Mouse (Mus musculus): ENCODE measurements around the gene Anks3. TPM values are rescaled to one million over a fixed set of nuclear protein-coding genes. Genes with fewer than 3 reads are reported as not detected.

Gene Anks3
- 69.7 TPM for polyA plus RNA-seq (2017; shearing (Covaris generic))

DNA sequence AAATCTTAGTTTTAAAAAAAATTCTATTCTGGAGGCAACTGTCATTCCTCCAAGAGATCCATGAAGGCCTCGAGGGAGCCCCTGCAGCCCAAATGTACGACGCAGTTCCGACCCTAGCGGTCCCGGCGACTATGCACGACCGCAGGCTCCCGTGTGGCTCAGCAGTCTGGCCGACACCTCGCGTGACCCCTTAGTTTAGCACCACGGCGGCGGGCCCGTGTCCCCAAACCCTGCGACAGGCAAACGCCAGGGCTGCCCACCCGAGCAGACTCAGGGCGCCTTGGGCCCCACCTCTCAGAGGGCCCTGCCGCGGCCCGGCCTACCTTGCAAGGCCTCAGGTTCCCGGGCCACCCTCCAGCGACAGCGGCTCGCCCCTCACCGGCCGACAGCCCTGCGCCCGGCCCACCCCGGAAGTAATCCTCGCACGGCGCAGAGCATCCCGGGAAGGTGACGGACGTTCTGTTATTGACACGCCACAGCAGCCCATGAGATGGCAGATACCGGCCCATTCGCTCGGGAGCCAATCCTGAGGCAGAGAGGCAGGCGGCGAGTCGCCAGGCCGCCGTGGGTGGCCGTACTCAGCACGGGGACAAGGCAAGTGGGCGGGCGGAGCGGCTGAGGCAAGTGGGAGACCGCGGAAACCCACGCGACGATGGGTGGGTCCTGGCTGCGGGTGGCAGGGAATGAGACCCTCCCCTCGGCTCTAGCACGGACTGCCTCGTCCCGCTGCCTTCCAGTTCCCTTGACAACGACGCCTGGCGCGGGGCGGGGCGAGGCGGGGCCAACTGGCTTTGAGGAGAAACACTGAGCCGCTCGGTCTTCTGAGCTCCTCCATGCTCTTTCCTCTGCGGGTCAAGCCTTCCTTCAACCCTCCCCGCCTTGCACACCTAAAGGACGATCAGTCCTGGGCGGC, at the start of gene Anks3:
TSS of gene Anks3 (minus strand) at position 409 of the 913 bp plus-strand sequence.

DNA sequence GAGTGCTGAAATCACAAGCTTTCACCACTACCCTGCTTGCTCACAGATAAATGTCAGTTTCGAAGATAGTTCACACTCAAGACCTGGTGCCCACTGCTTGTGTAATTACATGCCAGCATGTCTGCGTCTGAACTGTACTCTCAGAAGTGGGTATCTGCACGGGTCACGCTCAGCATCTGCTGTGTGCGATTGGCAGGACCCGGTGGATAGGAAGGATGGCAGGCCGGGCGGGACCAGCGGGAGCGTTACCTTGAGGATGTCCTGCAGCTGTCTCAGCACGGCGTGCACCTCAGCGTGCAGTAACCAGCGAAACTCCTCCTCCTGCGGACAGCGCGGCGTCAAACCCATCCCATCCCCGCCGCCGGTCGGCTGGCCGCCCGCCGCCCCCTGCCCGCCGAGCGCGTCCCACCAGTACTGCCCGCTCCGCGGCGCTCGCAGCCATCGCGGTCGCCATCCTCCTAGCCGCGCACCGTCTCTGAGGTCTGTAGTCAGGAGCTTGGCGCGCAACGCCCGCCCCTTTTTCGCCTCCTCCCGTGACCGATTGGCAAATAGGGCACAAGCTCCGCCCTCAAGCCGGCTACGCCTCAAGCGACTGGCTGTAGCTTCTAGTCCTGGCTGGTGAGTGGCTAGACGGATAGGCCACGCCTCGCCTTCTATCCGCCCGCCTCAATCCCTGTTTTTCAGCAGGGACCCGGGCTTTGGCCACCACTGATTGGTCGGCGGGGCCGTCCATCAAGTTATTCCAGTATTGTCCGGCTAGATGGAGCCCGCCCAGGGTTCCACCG, 49.2 kb upstream of the Anks3 start, which contains the start of gene Rogdi:
TSS of gene Rogdi (minus strand) at position 500 of the 785 bp plus-strand sequence.

DNA sequence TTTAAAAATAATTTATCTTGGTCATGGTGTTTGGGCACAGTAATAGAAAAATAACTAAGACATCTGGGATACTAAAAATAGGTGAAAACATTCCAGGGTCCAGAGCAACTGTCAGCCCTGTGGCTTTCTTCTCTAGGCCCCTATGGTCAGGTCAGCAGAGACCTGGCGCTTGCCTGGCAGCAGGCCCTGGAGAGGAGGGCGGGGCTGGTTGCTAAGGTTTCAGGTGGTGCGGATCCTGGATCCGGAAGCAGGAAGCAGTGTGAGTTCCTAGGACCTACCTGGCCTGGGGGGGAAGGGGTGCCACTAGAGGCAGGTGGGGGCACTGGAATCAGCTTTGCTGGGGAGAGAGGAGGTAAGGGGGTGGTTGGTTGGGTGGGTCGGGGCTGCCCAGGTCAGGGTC, 43.1 kb upstream of the Anks3 start, which contains the start of gene Smim22:
TSS of gene Smim22 (plus strand) at position 222 of the 400 bp plus-strand sequence.

DNA sequence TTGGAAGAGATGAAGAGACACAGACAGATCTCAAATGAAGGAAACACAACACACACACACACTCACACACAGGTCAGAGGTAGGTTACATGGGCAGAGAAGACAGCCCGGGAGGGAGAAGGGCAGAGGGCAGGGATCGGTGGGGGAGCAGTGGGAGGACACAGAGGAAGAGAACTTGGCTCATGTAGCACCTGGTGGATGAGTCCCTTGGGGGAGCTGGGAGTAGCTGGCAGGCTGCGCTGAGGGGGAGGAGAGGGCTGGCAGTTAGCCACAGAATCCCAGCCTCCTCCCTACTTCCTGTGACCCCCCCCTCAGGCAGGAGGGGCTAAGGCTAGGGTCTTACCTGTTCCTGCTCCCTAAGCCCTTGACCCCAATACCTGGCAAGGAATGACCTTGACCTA, 33.5 kb upstream of the Anks3 start, which contains the start of gene Sept12:
TSS of gene Sept12 (minus strand) at position 300 of the 400 bp plus-strand sequence.

DNA sequence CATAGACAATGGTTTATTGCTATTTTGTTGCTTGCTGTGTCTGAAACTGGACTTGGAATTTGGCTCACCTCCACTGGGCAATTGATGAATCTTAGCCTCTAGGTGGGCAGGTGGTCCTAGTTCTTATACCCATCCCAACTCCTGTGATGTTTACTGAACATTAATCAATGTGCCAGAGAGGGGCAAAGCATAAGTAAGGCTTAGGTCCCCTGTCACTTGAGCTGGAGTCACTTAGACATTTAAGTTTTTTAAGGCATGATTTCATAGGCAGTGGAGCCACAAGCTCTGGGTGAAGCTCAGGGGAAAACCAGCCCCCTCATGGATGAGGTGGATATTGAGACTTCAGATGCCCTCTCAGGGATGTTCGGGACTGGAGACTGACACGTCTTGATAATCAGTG, 25.5 kb downstream of the Anks3 start, which contains the start of gene Nudt16l1:
TSS of gene Nudt16l1 (plus strand) at position 301 of the 400 bp plus-strand sequence.

Other genes with a start within 250 kb of the Anks3 start
- gene Nmral1, start 244.8 kb downstream of the Anks3 start, polyA plus RNA-seq (2017; shearing (Covaris generic)) = 2.0 TPM
- gene Hmox2, start 237.8 kb downstream of the Anks3 start, polyA plus RNA-seq (2017; shearing (Covaris generic)) = 67.4 TPM
- 91.3 TPM for gene Cdip1, start 173.9 kb downstream of the Anks3 start, polyA plus RNA-seq (2017; shearing (Covaris generic))
- gene 4930562C15Rik, start 128.8 kb downstream of the Anks3 start, polyA plus RNA-seq (2017; shearing (Covaris generic)) = not detected
- 104 TPM for gene Ubald1, start 83.9 kb downstream of the Anks3 start, polyA plus RNA-seq (2017; shearing (Covaris generic))
- gene Mgrn1, start 78.0 kb downstream of the Anks3 start, polyA plus RNA-seq (2017; shearing (Covaris generic)) = 61.7 TPM
- gene Nudt16l1, start 25.4 kb downstream of the Anks3 start, polyA plus RNA-seq (2017; shearing (Covaris generic)) = 64.3 TPM
- gene Sept12, start 33.6 kb upstream of the Anks3 start, polyA plus RNA-seq (2017; shearing (Covaris generic)) = not detected
- gene Smim22, start 43.1 kb upstream of the Anks3 start, polyA plus RNA-seq (2017; shearing (Covaris generic)) = not detected
- 11.5 TPM for gene Rogdi, start 49.3 kb upstream of the Anks3 start, polyA plus RNA-seq (2017; shearing (Covaris generic))
- gene Glyr1, start 85.7 kb upstream of the Anks3 start, polyA plus RNA-seq (2017; shearing (Covaris generic)) = 156 TPM
- 92.4 TPM for gene Ubn1, start 85.9 kb upstream of the Anks3 start, polyA plus RNA-seq (2017; shearing (Covaris generic))
- 0.20 TPM for gene Ppl, start 168.2 kb upstream of the Anks3 start, polyA plus RNA-seq (2017; shearing (Covaris generic))
- gene Sec14l5, start 182.9 kb upstream of the Anks3 start, polyA plus RNA-seq (2017; shearing (Covaris generic)) = not detected
- gene Nagpa, start 239.8 kb upstream of the Anks3 start, polyA plus RNA-seq (2017; shearing (Covaris generic)) = 33.8 TPM

All from naive thymus-derived CD4-positive, alpha-beta T cell, adult 5 months (primary cell).